Mouse (Mus musculus): Measurements from ENCODE around the gene Rita1.

The Rita1 gene

GRCm38 (mm10) chr5:120560616-120561311, 51.6 kb downstream of the Rita1 start:
- POLR2A ChIA-PET, result interaction anchor here in 3 of 4 experiments (0.6 to 1.8 kb wide), 23 partner anchors 10 to 1750 kb away, joined by 3 to 7 read pairs (median 4); partner anchors contain the start of gene Plbd2 (in 1 of the 3)
- CTCF ChIA-PET, result interaction anchor here in 3 of 4 experiments (0.6 to 1.0 kb wide), 9 partner anchors 12 to 408 kb away, joined by 3 to 5 read pairs (median 4); no protein-coding TSS in a partner anchor

- CTCF ChIA-PET, result interaction anchor here in 2 of 4 experiments (0.6 to 0.9 kb wide), 6 partner anchors 18 to 409 kb away, joined by 3 to 5 read pairs (median 4); no protein-coding TSS in a partner anchor
- POLR2A ChIA-PET, result interaction anchor here in 3 of 4 experiments (0.6 to 1.8 kb wide), 10 partner anchors 9 to 1751 kb away, joined by 3 to 7 read pairs (median 4); partner anchors contain the start of gene Plbd2 (in 1 of the 3)
These were observed 52.2 kb downstream of the Rita1 start for GRCm38 (mm10) chr5:120560129-120560615.

DNA sequence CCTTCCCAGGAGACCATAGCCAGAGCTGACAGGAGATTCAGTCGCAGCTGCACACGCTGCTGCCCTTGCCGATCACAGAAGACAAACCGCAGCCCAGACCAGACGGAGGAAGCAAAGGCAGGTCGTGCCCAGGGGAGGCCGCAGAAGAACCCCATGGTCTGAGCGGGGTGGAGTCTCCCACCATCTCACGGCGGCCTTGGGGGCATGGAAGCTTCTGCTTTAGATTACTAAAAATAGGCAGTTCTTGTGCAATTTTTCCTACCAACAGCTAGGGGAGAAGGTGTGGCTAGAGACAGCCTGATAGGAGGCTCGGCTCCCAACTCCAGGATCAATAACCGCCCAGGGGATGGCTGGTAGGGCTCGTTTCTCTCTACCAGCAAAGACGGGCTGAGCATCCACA, 53.6 kb downstream of the Rita1 start:
- ChIA-PET POLR2A (interaction anchor here in 2 of 4 experiments (0.6 to 1.6 kb wide), 13 partner anchors 9 to 68 kb away, joined by 3 to 6 read pairs (median 3); partner anchors contain the start of genes Iqcd (in 1 of the 2), Slc8b1 (in 1 of the 2) and Tpcn1 (in 1 of the 2)), CTCF (interaction anchor here in 3 of 4 experiments (0.6 to 2.2 kb wide), 3 partner anchors 44 to 47 kb away, joined by 3 to 6 read pairs (median 4); no protein-coding TSS in a partner anchor)

DNA sequence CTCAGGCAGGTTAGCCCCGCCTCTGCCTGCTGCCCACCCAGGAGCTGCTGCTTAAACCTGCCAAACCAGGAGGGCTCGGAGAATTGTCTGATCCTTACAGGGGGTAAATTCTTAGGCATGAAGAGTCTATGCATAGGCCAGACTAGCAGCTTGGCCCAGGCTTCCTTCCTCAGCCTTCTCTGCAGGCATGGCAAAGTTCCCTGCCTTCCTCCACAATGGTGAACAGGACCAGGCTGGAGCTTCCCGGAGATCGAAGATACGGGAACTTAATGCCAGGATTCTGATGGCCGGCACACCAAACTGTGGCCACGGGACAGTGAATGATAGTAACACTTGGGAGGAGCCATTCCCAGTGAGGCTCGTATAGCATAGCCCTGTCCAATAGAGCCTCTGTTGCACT, 54.3 kb downstream of the Rita1 start:
- CTCF ChIA-PET, result interaction anchor here in 3 of 4 experiments (0.5 to 2.2 kb wide), 4 partner anchors 47 to 101 kb away, joined by 3 to 6 read pairs (median 3); no protein-coding TSS in a partner anchor
- POLR2A ChIA-PET, result interaction anchor here in 3 of 4 experiments (0.6 to 1.6 kb wide), 18 partner anchors 8 to 1184 kb away, joined by 3 to 8 read pairs (median 4); partner anchors contain the start of genes Iqcd (in 1 of the 3), Slc8b1 (in 1 of the 3) and Tpcn1 (in 1 of the 3)

DNA sequence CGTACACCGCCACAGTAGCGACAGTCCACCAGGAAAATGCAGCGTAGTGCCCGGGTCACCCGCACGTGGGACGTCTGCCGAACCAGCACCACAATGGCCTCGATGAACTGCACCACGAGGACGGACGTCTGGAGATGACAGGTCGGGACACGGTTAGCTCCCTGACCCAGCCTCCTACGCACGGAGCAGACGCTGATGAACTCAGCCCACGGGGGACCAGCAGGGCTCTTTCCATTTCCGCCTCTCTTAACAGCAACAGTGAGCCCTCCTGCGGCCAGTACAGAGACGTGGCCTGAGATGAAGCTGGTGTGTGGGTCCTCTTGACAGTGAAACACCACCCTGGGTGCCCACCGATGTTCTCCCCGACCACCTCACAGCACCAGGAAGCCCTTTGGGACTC, 56.5 kb downstream of the Rita1 start:
- ChIA-PET POLR2A (interaction anchor here in 3 of 4 experiments (0.9 to 1.3 kb wide), 4 partner anchors 8 to 79 kb away, joined by 3 read pairs; partner anchors contain the start of gene Sds (in 1 of the 3)), CTCF (interaction anchor here in 1 of 4 experiments (0.7 kb wide), 1 partner anchor 70 kb away, joined by 4 read pairs; no protein-coding TSS in a partner anchor)

DNA sequence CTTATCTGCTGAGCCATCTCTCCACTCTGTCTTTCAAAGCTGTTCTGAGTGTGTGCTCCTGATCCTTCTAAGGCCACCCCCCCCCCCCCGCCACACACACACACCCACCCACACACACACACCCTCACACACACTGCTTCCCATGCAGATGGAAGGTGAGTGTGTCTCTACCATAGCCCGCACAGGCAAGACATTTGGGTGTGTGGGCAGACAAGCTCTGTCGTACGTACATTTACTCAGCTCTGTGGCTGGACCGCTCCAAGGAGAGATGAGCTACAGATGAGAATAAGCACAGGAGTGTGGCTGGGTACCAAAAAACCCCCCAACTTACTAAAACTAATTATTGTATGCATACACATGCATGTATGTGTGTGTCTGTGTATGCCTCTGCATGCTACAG, 61.7 kb downstream of the Rita1 start:
- ChIA-PET POLR2A (interaction anchor here in 3 of 4 experiments (0.6 to 1.5 kb wide), 5 partner anchors 8 to 42 kb away, joined by 3 to 6 read pairs (median 4); no protein-coding TSS in a partner anchor), CTCF (interaction anchor here in 3 of 4 experiments (0.5 to 1.0 kb wide), 3 partner anchors 51 to 399 kb away, joined by 3 to 7 read pairs (median 3); no protein-coding TSS in a partner anchor)

- CTCF ChIA-PET, result interaction anchor here in 3 of 4 experiments (0.6 to 1.0 kb wide), 4 partner anchors 47 to 85 kb away, joined by 3 to 7 read pairs (median 4); partner anchors contain the start of gene Plbd2 (in 2 of the 3)
- POLR2A ChIA-PET, result interaction anchor here in 3 of 4 experiments (0.6 to 1.3 kb wide), 4 partner anchors 8 to 335 kb away, joined by 3 to 5 read pairs (median 4); no protein-coding TSS in a partner anchor
These were observed 62.3 kb downstream of the Rita1 start for GRCm38 (mm10) chr5:120550137-120550536.

DNA sequence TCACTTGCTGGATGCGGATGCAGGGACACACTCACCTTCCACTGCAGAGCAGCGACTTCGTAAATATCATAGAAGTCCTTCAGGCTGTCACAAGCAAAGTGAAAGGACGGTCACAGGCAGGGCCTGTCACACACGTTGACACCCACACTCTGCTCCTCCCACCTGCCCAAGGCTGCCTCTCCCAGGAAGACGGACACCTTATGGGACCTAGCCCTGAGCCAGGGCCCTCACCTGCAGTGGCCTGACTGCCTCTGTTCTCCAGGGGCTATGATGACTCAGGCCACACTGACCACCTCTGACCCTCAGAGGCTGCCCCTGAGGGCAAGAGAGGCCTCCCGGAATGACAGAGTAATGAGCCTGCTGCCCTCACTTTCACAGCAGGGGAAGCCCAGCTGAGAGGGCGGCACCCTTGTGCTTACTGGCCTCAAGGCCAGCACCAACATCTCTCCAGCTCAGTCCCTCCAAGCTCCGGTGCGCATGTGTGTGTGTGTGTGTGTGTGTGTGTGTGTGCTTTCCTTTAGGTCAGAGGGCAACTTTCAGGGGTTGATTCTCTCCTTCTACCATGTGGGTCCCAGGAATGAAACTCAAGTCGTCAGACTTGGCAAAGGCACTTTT, 64.0 kb downstream of the Rita1 start:
- ChIA-PET POLR2A (interaction anchor here in 2 of 4 experiments (0.7 to 2.3 kb wide), 3 partner anchors 10 to 64 kb away, joined by 3 to 6 read pairs (median 3); partner anchors contain the start of genes Ddx54 (in 1 of the 2) and Rita1 (in 1 of the 2)), CTCF (interaction anchor here in 3 of 4 experiments (0.6 kb wide), 3 partner anchors 18 to 892 kb away, joined by 3 to 5 read pairs (median 3); no protein-coding TSS in a partner anchor)
